Mouse (Mus musculus): ENCODE measurements around the gene Rbm19.
"Not testable (repeated sequence)": the region's sequence is repeated elsewhere in the genome, so short reads cannot be mapped to it uniquely, and the experiment has no call there.

Gene Rbm19

GRCm38 (mm10) chr5:120116261-120117050 lies at the start of gene Rbm19:
Gene Rbm19, plus strand, starts transcription at chr5:120116465.
- peak; percentile 71 for DNase-seq (ENCODE audit: low spot score)

GRCm38 (mm10) chr5:120067266-120067665 lies 49.0 kb upstream of the Rbm19 start:
- no peak for DNase-seq (ENCODE audit: low spot score)

GRCm38 (mm10) chr5:120074101-120074500 lies 42.2 kb upstream of the Rbm19 start:
- no peak for DNase-seq (ENCODE audit: low spot score)

GRCm38 (mm10) chr5:120080027-120080426 lies 36.2 kb upstream of the Rbm19 start:
- DNase-seq (ENCODE audit: low spot score), result no peak

GRCm38 (mm10) chr5:120080468-120080867 lies 35.8 kb upstream of the Rbm19 start:
- no peak for DNase-seq (ENCODE audit: low spot score)

DNA sequence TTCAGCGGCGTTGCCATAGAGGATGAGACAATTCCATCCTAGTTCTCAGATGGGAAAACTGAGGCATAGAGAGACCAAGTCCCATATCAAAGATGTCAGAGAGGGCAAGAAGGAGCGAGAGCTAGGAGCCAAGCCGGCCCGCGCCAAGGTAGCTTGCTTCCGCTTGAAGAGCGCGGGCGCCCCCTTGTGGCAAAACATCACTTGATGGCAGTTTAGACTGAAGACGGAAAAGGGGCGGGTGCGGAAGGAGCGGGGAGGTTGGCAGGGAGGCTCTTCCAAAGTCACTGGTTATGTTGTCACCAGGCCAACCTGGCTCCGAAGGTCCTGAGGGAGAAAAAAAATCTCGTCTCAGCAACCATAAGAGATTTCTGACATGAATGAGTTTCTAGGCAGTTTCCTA lies 27.7 kb upstream of the Rbm19 start:
- DNase-seq (ENCODE audit: low spot score), result peak; percentile 63

- DNase-seq (ENCODE audit: low spot score), result no peak
Measured at GRCm38 (mm10) chr5:120094602-120095001, 21.7 kb upstream of the Rbm19 start.

GRCm38 (mm10) chr5:120097042-120097441 lies 19.2 kb upstream of the Rbm19 start:
- no peak for DNase-seq (ENCODE audit: low spot score)

- no peak for DNase-seq (ENCODE audit: low spot score)
Measured at GRCm38 (mm10) chr5:120100814-120101213, 15.5 kb upstream of the Rbm19 start.

DNA sequence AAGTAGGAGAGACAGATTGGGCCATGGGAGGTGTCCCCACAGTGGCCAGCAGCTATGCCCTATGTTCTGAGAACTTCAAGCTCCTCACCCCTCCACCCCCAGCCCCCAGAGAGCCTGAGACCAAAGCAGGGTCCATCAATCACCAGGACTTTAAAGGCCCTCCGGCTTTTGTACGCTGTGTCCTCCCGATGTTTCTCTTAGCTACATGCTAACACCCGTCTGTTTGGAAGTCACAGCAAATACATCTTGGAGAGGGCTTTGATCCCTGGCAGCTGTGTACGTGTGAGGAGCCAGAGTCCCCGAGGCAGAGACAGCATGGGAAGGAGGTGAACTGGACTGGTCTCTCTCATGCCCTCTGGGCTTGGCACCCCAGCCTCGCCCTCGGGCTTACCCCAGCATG lies 14.2 kb upstream of the Rbm19 start:
- no peak for DNase-seq (ENCODE audit: low spot score)

- DNase-seq (ENCODE audit: low spot score), result no peak
Measured at GRCm38 (mm10) chr5:120102732-120103131, 13.5 kb upstream of the Rbm19 start.

DNA sequence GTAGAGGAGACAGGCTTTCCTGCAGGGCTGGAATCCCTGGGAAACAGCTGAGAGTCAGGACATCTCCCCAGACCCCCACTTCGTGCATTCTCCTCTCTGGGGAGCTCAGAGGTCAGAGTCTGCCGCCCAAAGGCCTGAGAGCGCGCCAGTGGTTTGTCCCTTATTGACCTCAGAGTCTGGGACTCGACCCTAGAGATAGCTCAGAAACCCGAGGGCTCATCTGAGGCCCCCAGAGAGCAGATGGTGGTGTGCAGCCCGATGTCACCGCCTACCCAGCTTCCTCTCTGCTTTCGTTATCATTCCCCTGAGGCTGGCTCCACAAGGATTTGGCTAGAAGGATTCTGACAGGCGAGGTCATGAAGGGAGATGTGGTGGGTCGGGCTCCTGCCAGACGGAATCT lies 12.8 kb upstream of the Rbm19 start:
- DNase-seq (ENCODE audit: low spot score), result no peak

DNA sequence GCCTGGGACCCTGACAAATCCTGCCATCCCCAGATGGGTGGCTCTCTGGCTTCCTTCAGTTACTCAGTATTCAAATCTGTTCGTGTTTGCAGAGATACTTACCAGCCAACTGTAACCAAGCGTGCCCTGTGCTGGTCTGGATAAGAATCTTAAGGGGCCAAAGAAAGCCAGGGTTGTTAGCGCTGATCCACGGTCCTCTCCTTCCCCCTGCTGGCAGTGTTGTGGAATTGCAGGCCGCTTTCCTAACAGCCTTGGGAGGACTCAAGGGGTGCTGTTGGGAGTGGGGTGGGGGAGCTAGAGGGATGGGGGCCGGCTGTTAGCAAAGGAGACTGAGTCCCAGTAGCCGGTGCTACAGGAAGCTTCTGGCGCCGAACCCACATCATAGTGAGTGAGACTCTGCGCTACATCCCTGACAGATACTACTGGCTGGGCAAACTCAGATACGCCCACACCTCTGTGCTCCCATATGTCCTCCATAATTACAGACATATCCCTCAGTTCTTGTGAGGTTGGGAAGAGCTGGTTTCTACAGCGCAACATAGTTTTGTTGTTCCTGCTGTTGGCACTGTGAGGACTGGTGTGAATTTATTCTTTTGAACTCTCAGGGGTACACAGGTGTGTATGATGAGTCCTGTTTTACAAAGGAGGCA lies 9.7 kb upstream of the Rbm19 start:
- no peak for DNase-seq (ENCODE audit: low spot score)

DNA sequence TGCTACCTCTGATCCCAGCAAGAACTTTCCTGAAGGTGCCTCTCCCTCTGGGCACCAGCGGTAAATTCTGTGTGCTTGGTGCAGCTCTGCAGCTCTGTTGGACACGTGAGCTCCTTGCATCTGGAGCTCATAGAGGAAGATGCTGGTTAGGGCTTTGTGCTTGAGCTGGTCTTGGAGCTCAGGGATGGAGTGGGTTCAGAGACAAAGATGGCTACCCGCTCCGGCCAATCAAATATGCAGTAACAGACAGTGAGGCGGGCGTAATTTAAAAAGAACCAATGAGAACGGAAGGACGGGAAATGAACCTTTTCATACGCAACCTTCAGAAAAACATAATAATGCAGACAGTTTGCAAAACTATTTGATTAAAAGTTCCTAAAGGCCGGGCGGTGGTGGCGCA lies 1.9 kb upstream of the Rbm19 start:
- DNase-seq (ENCODE audit: low spot score), result no peak

DNA sequence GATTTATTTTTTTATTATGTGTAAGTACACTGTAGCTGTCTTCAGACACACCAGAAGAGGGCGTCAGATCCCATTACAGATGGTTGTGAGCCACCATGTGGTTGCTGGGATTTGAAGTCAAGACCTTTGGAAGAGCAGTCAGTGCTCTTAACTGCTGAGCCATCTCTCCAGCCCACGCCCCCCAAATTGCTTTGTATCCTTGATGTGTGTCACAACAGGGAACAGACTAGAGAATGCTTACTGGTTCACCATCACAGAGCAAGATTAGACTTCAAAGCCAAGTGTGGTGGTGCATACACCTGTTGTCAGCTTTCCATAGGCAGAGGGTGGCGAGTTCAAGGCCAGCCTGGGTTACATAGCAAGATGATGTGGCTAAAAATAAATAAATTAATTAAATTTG lies 896 bp downstream of the Rbm19 start:
- not testable (repeated sequence) for DNase-seq (ENCODE audit: low spot score)

DNA sequence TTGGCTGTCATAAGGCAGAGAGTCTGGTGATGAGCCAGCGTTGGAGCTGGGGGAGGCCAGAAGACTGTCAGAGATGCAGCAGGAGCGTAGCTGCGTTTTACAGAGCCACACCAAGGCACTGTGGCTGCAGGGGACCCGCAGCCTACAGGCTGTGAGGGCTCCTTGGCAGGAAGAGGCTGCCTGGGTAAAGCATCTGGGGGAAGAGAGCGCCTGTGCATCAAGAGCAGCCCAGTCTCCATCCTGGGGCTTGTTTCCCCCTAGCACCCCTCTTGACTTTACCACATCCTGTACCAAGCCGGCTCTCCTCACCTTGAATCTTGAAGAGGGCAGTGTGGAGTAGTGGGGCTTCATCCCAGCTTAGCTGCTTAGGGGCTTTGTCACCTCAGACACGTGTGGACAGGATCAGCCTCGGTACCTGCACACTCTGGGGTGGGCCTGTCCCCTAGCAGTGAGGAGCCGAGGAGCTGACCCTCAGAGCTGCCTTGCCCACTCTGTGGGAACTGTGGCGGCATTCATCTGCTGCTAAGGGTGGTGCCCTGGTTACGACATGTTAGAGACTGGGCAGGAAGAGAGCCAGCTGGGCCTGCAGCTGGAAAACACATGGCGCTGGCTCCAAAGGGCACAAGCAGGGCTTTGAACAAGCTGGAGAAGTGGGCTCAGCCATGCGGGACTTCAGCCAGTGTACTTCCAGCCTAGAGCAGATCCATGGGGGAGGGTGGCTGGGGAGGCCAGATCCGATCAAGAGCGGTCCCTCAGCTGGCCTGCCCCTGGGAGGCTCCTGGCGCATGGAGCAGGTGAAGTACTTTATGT lies 8.8 kb downstream of the Rbm19 start:
- DNase-seq (ENCODE audit: low spot score), result no peak

GRCm38 (mm10) chr5:120127641-120128040 lies 11.4 kb downstream of the Rbm19 start:
- DNase-seq (ENCODE audit: low spot score), result no peak

GRCm38 (mm10) chr5:120128511-120128910 lies 12.2 kb downstream of the Rbm19 start:
- DNase-seq (ENCODE audit: low spot score), result no peak

- DNase-seq (ENCODE audit: low spot score), result no peak
Measured at GRCm38 (mm10) chr5:120129070-120129469, 12.8 kb downstream of the Rbm19 start.

DNA sequence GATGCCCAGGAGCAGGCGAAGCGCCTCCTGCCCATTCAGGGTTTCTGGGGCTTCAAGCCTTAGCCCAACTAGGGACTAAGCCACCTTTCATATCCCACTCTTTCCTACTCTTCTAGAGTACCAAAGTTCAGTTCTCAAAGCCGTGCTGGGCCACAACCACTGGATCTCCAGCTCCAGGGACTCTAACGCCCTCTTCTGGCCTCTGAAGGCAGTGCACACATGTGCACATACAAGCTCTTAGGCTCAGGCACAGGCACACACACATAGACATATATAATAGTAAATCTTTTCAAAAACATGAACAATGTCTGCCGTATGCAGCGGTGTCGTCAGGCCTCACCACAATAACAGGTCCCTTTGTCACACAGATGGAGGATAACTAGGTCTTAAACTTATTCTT lies 13.5 kb downstream of the Rbm19 start:
- no peak for DNase-seq (ENCODE audit: low spot score)

GRCm38 (mm10) chr5:120130163-120130562 lies 13.9 kb downstream of the Rbm19 start:
- DNase-seq (ENCODE audit: low spot score), result no peak

- DNase-seq (ENCODE audit: low spot score), result no peak
Measured at GRCm38 (mm10) chr5:120131600-120131999, 15.3 kb downstream of the Rbm19 start.

GRCm38 (mm10) chr5:120134000-120134399 lies 17.7 kb downstream of the Rbm19 start:
- no peak for DNase-seq (ENCODE audit: low spot score)

Measured in layer of hippocampus, adult 9-10 months (tissue).